27 mouse cellular contexts compared by ENCODE assay signal in the genomic region with DNA sequence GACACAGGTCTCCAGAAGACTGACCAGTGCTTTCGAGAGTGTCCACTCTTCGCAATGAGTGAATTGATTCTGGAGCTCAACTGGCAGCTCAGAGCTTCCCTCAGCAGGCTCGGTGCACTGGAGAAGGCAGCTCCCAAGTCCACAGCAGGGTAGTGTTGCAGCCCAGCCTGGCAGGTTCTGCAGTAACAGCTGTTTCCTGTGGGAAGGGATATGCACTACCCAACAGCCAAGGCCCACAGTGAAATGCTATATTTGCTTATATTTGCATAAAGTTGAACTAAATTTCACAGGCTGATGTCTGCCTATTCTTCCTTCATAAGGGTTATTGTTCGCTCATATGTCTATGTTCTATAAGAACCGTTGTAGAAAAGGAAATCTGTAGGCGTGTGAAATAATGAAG. TPM values are rescaled to one million over a fixed set of nuclear protein-coding genes. Genes with fewer than 3 reads are reported as not detected.
DNase-seq lines count a peak whose midpoint lies in the region; ATAC-seq and TF ChIP-seq lines count a peak whose summit lies in the region.
"Had no signal": no experiment of that assay in that cellular context is flagged by ENCODE, and none has a peak within 500 bp of the region (broad histone marks: within the 10 kb centered on the region; RNA-seq: fewer than 3 reads in every experiment).

No protein-coding gene starts in this region.

- no peak for TF ChIP-seq POLR2A in myocyte (IDR thresholded peaks at IDR 0.05; ENCODE audit: insufficient read length, low read depth)

- no peak overlapping the region for H3ac ChIP-seq in myocyte (ENCODE audit: control insufficient read depth, insufficient read length)

- no peak overlapping the region for H3K4me3 ChIP-seq in left cerebral cortex, adult 2 months
- no peak overlapping the region for H3K4me3 ChIP-seq in myocyte
- H3K4me3 ChIP-seq: embryonic facial prominence, embryonic 13.5 days; erythroblast, embryonic 14.5 days; gastrocnemius, adult 2 months; heart, embryonic 10.5 days; midbrain, embryonic 10.5 days had no signal

- no peak for ATAC-seq in monocyte, adult 5-6 weeks (replicated peaks; ENCODE audit: insufficient number of reproducible peaks, low FRiP score, low TSS enrichment, poor library complexity, severe bottlenecking)
- ATAC-seq: forebrain, embryonic 14.5 days; intestine, postnatal 0 days; liver, postnatal 0 days; lung, postnatal 0 days had no signal

- TF ChIP-seq CTCF in left cerebral cortex, adult 2 months (IDR thresholded peaks at IDR 0.05), result no peak

- peak; percentile 18 for DNase-seq in left cerebral cortex, adult 11 months (ENCODE audit: low spot score)
- no peak for DNase-seq in left cerebral cortex, postnatal 10 days (ENCODE audit: extremely low spot score in 1 of 2, low spot score in 2 of 2)
- peak in 1 of 2 experiments; percentile 38 for DNase-seq in left cerebral cortex, adult 2 months (ENCODE audit: extremely low spot score in 1 of 2, low spot score in 2 of 2)
- peak; percentile 70 for DNase-seq in telencephalon, adult 2 months (ENCODE audit: low read depth, low spot score)
- DNase-seq in liver, result no peak
- DNase-seq: adrenal gland, adult 2 months; cerebellum, adult 11-12 months; cerebellum, postnatal 14 days; gastrocnemius, adult 2 months; heart, postnatal 4 days; kidney, postnatal 25 days; liver, postnatal 0 days; thymus, adult 2 months; thymus, postnatal 4 days had no signal

- intact Hi-C loops in left cerebral cortex, postnatal 10 days (cut with DNase I), result no loop called here
- intact Hi-C loops in left cerebral cortex, adult 2 months (cut with DNase I), result loop anchor here (2.0 kb wide), 2 partner anchors 18 to 40 kb away; no protein-coding TSS in a partner anchor

- H3K27me3 ChIP-seq in myocyte (ENCODE audit: control insufficient read depth, insufficient read depth, insufficient read length), result no peaks in the 10 kb centered on the region
- H3K27me3 ChIP-seq: embryonic facial prominence, embryonic 13.5 days had no signal

- H3K36me3 ChIP-seq in myocyte (ENCODE audit: control insufficient read depth, insufficient read depth), result no peaks in the 10 kb centered on the region
- H3K36me3 ChIP-seq: embryonic facial prominence, embryonic 13.5 days had no signal

- H3K27ac ChIP-seq in left cerebral cortex, adult 2 months, result peak overlapping the region; percentile 36; the same call in 1 of the 2 replicates
- H3K27ac ChIP-seq: embryonic facial prominence, embryonic 13.5 days; gastrocnemius, adult 2 months; heart, embryonic 10.5 days; macrophage; midbrain, embryonic 10.5 days had no signal

- H3K79me2 ChIP-seq in myocyte (ENCODE audit: control insufficient read depth, insufficient read depth), result no peaks in the 10 kb centered on the region

- H3K4me2 ChIP-seq in myocyte (ENCODE audit: low read depth), result no peak overlapping the region
- H3K4me2 ChIP-seq: embryonic facial prominence, embryonic 13.5 days; liver, embryonic 11.5 days had no signal

TF ChIP-seq in myocyte, 11 proteins besides CTCF, POLR2A, EP300 and RAD21:
- TF ChIP-seq MYOG (IDR thresholded peaks at IDR 0.05; ENCODE audit: control insufficient read depth in 1 of 3, insufficient read depth in 1 of 3, insufficient read length in 2 of 3, low read depth in 2 of 3) (peak in 1 of 3 experiments; percentile 67), MYOD1 (IDR thresholded peaks at IDR 0.05; ENCODE audit: control insufficient read depth in 1 of 3, insufficient read length in 2 of 3, low read depth in 2 of 3) (peak in 2 of 3 experiments; percentile 13 to 53), E2F4 (IDR thresholded peaks at IDR 0.05; ENCODE audit: insufficient read depth) (no peak), TCF12 (IDR thresholded peaks at IDR 0.05; ENCODE audit: insufficient read depth, poor library complexity, severe bottlenecking) (no peak), REST (IDR thresholded peaks at IDR 0.05; ENCODE audit: insufficient read depth, insufficient read length) (no peak), MAX (IDR thresholded peaks at IDR 0.05; ENCODE audit: low read depth) (no peak)

RNA-seq across cellular contexts. Expression of a gene that starts 50.0 kb away (rescaled TPM):
- 10 to 100 TPM; 65.5 to 70.4 TPM for total RNA-seq in left cerebral cortex, postnatal 10 days (2021)
- 100 to 1,000 TPM; 176 to 182 TPM for total RNA-seq in left cerebral cortex, adult 2 months (2021)
- polyA plus RNA-seq in myocyte (2012; fragmentation: generic; extraction: Trizol), result 2.0 TPM
- not detected in 3 replicates for total RNA-seq in monocyte, adult 5-6 weeks (2017)
- total RNA-seq: MEL; neutrophil, adult 5-6 weeks had no signal
- polyA plus RNA-seq: erythroblast, embryonic 14.5 days; macrophage had no signal

Comparison
In these comparisons a context has a peak if more than half of its experiments do, and no peak if none do; other contexts are left out.
1. DNase-seq: peak in left cerebral cortex, adult 11 months (single experiment) and telencephalon, adult 2 months (single experiment); none in left cerebral cortex, postnatal 10 days (0 of 2) and liver (single experiment).
2. RNA of a gene that starts 50.0 kb away (total RNA-seq): 176 to 182 TPM in left cerebral cortex, adult 2 months and 65.5 to 70.4 TPM in left cerebral cortex, postnatal 10 days; not detected in monocyte, adult 5-6 weeks; every median in the first group is over 10 times any median in the second.